Mouse (Mus musculus) stomach, embryonic 14.5 days (tissue): ENCODE data around the gene Cped1. TPM values are rescaled to one million over a fixed set of nuclear protein-coding genes. Genes with fewer than 3 reads are reported as not detected.

ENCODE experiments used
- ATAC-seq: fragments of 200-750 bp; cut with Nextera tagmentation; 2 replicates; pipeline ENCODE4 v1.8.0; 2017; ENCODE audit warnings: low read depth, moderate TSS enrichment; ENCODE audit not compliant: insufficient number of reproducible peaks, insufficient read depth, low FRiP score
- H3K27ac ChIP-seq: fragments of 300-500 bp; sonication (generic); 2 replicates; pipeline ENCODE4 v1.5.1; 2014; ENCODE audit warnings: mild to moderate bottlenecking, low read length, moderate library complexity, mixed read lengths
- H3K27me3 ChIP-seq: fragments of 300-500 bp; sonication (generic); 2 replicates; pipeline ENCODE4 v1.6.1; 2014; ENCODE audit warnings: low read length, control low read depth, mixed read lengths; ENCODE audit not compliant: control insufficient read depth, insufficient read depth
- H3K36me3 ChIP-seq: fragments of 300-500 bp; sonication (generic); 2 replicates; pipeline ENCODE4 v1.6.1; 2014; ENCODE audit warnings: mild to moderate bottlenecking, control low read depth, low read length, moderate library complexity, mixed read lengths; ENCODE audit not compliant: control insufficient read depth, insufficient read depth
- H3K4me1 ChIP-seq: fragments of 300-500 bp; sonication (generic); 2 replicates; pipeline ENCODE4 v1.6.1; 2014; ENCODE audit warnings: low read length, control low read depth, mixed read lengths; ENCODE audit not compliant: control insufficient read depth, insufficient read depth
- H3K4me2 ChIP-seq: fragments of 300-500 bp; sonication (generic); replicated peaks from 2 replicates; pipeline ENCODE4 v1.6.1; 2014; ENCODE audit warnings: low read depth, low read length, control low read depth
- H3K4me3 ChIP-seq: fragments of 300-500 bp; sonication (generic); 2 replicates; pipeline ENCODE4 v1.5.1; 2014; ENCODE audit warnings: low read depth, low read length, control low read depth
- H3K9ac ChIP-seq: fragments of 300-500 bp; sonication (generic); replicated peaks from 2 replicates; pipeline ENCODE4 v1.6.1; 2014; ENCODE audit warnings: low read depth, mild to moderate bottlenecking, control low read depth, low read length, moderate library complexity, mixed read lengths
- H3K9me3 ChIP-seq: fragments of 300-500 bp; sonication (generic); 2 replicates; pipeline ENCODE4 v1.6.1; 2016; ENCODE audit warnings: low read depth, low read length, control low read depth; ENCODE audit not compliant: control insufficient read depth
- WGBS: fragments of 180-500 bp; shearing (Covaris S2); extraction: QIAGEN DNeasy Blood & Tissue Kit; methylation state at CpG from one replicate; pipeline ENCODE4 v1.1.7; 2014; 5-methylcytosine and 5-hydroxymethylcytosine counted together
- polyA plus RNA-seq: library from polyadenylated mRNA; unstranded; fragments of >200 nt; fragmentation: Nextera tagmentation; extraction: Ambion mirVana; gene quantifications from 2 replicates; pipeline ENCODE4 v1.2.1, GENCODE M21; 2014

Gene Cped1
- polyA plus RNA-seq, 1 experiment from 2014 or later, result 47.2 TPM

DNA sequence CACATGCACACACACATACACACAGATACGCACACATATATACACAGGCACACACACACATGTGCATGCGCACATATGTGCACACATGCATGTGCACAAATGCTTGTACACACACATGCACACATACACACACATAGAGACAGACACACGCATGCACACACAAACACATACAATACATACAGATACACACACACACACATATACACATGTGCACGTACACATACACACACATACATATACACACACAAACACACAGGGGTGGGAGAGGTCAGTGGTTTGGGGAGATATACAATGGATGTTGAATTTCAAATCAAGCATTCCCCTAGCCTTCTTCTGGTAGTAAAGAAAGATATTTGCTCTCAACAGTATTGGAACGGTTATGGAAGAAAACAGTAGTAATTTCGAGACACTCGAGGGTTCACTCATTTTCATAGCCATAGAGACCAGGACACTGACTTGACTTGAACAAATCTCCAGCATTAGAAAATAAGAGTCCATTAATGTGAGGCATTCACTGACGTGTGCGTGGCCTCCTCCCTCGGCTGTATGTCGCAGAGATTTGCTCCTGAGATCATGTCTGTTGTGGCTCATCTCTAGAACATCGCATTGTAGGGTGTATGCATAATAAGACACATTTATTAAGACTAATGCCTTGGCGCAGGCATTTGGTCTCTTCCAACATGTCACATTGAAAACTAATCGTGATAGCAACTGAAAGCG lies 85.0 kb downstream of the Cped1 start:
- Histone ChIP-seq H3K4me3 (no peak overlapping the region), H3K9me3 (no peaks in the 10 kb centered on the region), H3K4me1 (no peaks in the 10 kb centered on the region), H3K27me3 (no peaks in the 10 kb centered on the region), H3K27ac (no peak overlapping the region), H3K4me2 (peak overlapping the region; percentile 32), H3K9ac (no peak overlapping the region), H3K36me3 (peaks cover 2% of the 10 kb centered on the region; the same call in 1 of the 2 replicates)
- WGBS, result 78% methylated on average over 15 of the region's 15 CpGs
- no peak for ATAC-seq

DNA sequence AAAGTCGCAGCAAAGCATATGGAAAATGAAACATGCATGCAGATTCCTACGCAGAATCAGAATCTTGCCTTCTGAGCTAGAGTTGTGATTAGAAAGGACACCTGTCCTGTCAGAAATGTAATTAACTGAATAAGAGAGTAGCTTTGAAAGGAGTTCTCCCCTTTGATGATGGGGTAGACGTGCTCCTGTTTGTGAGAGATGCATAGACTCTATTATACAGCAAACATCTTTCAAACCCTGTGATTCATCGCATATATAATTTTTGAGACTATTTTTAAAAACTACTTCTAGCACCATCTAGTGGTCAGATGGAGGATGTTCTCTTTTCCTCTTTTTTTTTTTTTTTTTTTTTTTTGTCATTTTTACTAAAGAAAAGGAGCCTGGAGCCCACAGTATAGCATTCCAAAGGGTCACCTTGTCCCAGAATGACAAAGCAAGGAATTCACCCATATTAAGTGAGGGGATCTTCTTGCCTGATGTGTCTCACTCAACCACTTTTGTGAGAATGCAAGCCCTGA lies 85.7 kb downstream of the Cped1 start:
- Histone ChIP-seq H3K27me3 (no peaks in the 10 kb centered on the region), H3K9me3 (no peaks in the 10 kb centered on the region), H3K4me3 (no peak overlapping the region), H3K36me3 (peaks cover 2% of the 10 kb centered on the region; the same call in 1 of the 2 replicates), H3K4me2 (peak overlapping the region; percentile 32), H3K4me1 (no peaks in the 10 kb centered on the region), H3K27ac (no peak overlapping the region), H3K9ac (no peak overlapping the region)
- 31% methylated on average over 4 of the region's 4 CpGs for WGBS
- ATAC-seq, result no peak

DNA sequence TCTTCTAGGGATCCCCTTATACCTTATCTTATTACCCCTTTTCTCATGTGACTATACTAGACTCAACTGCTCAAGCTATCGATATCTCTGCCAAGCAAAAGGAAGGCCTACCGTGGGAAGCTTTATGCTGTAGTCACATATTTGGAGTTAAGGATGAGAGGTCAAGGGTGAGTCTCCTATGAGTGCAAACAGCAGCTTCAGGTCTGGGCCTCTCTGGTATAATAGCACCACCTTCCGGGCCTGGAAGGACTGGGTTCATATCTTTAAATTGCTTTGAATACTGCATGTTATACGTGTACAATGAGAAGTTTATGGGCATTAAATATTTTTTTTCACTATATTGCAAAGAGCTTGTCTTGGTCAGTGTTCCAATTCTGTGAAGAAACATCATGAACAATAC lies 87.0 kb downstream of the Cped1 start:
- WGBS, result 73% methylated on average over 4 of the region's 4 CpGs
- ATAC-seq, result no peak
- Histone ChIP-seq H3K27ac (no peak overlapping the region), H3K9me3 (no peaks in the 10 kb centered on the region), H3K9ac (no peak overlapping the region), H3K4me2 (no peak overlapping the region), H3K36me3 (peaks cover 2% of the 10 kb centered on the region; the same call in 1 of the 2 replicates), H3K27me3 (no peaks in the 10 kb centered on the region), H3K4me3 (no peak overlapping the region), H3K4me1 (no peaks in the 10 kb centered on the region)

DNA sequence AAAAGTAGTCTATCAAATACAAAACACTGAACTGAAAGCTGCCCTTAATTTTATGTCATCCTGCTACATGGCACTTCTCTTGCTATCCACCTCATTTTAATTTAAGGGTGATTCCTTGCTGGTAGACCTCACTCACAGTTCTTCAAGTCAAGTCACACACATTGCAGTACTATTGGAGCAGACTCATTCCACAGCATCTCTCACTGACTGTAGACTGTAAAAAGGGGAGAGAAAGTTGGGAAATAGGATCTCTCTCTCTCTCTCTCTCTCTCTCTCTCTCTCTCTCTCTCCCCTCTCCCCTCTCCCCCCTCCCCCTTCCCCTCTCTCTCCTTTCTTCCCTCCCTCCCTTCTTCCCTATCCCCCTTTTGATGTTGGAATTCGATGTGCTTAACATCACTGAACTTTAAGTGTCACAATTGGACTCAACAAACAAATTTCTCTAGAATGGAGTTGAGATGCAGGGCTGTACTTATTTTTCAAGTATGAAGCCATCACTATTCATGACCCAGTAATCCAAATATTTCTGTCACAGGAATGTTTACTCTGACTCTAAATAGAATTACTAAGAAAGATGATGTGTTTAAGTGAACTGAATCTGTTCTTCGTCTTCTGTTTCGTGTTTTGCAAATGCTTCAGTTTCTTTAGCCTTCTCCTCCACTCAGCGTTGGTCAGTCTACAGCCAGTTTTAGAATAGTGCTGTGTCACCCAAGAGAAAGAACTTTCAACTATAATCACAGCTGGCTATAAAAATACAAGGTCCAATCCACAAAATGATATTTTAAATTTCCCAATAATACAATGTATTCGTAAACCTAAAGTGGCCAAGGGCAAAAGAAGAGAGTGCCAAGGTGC lies 88.7 kb downstream of the Cped1 start:
- peaks cover 2% of the 10 kb centered on the region; the same call in 1 of the 2 replicates for H3K36me3 ChIP-seq
- H3K4me2 ChIP-seq, result no peak overlapping the region
- H3K27ac ChIP-seq, result peak overlapping the region; percentile 82
- 53% methylated on average over 5 of the region's 5 CpGs for WGBS
- peak; percentile 71; the same call in 1 of the 2 replicates for ATAC-seq
- no peaks in the 10 kb centered on the region for H3K27me3 ChIP-seq
- H3K4me1 ChIP-seq, result no peaks in the 10 kb centered on the region
- H3K9ac ChIP-seq, result no peak overlapping the region
- no peak overlapping the region for H3K4me3 ChIP-seq
- no peaks in the 10 kb centered on the region for H3K9me3 ChIP-seq

DNA sequence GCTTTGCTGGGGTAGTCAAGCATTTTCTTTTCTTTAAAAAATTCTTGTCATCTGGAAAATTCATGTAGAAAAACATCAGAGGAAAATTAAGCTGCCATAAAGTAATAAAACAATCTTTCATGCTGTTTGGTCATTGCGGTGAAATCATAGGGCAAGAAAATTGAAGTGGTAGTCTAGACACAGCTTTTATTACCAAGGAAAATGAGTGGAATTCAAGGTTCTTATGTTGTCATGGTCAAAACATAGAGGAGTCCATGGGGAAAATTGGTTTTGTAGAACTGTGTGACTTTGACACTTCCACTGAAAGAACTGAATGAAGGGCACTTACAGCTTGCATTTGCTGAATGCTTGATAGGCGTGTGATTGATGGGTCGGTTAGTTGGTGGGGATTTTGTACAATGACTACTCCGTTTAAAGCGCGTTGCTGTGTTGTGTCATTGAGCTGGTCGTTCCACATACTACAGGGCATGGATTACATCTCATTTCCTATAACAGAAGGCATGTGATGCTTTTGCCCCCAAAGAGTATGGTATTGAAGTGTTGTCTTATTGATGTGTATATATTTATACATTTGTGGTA lies 93.1 kb downstream of the Cped1 start:
- no peak overlapping the region for H3K4me2 ChIP-seq
- no peak overlapping the region for H3K27ac ChIP-seq
- H3K9me3 ChIP-seq, result no peaks in the 10 kb centered on the region
- WGBS, result 87% methylated on average over 7 of the region's 7 CpGs
- H3K4me1 ChIP-seq, result no peaks in the 10 kb centered on the region
- no peaks in the 10 kb centered on the region for H3K36me3 ChIP-seq
- H3K9ac ChIP-seq, result no peak overlapping the region
- no peak for ATAC-seq
- H3K4me3 ChIP-seq, result no peak overlapping the region
- H3K27me3 ChIP-seq, result no peaks in the 10 kb centered on the region

DNA sequence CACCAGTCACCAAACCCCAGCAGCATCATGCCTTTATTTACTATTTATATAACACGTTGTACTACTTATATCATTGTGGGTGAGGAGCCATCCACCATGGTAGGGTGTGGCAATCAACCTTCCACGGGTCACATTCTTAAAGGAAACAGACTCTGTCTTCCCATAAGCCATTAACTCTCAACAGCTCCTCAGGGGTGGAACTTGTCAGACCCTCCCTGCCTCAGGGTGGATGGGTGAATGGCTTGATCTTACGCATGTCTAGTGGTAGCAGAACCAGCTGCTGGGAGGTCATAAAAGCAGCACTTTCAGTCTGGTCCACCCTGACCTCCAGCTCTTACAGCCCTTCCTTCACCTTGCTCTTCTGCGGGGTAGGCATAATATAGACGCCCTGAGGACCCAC lies 100.3 kb downstream of the Cped1 start:
- H3K9me3 ChIP-seq, result no peaks in the 10 kb centered on the region; the same call in 1 of the 2 replicates
- H3K9ac ChIP-seq, result no peak overlapping the region
- H3K27me3 ChIP-seq, result no peaks in the 10 kb centered on the region
- H3K27ac ChIP-seq, result no peak overlapping the region
- no peak overlapping the region for H3K4me3 ChIP-seq
- H3K36me3 ChIP-seq, result peaks cover 3% of the 10 kb centered on the region
- H3K4me1 ChIP-seq, result no peaks in the 10 kb centered on the region
- no peak for ATAC-seq
- no peak overlapping the region for H3K4me2 ChIP-seq
- WGBS, result 76% methylated on average over 5 of the region's 5 CpGs

DNA sequence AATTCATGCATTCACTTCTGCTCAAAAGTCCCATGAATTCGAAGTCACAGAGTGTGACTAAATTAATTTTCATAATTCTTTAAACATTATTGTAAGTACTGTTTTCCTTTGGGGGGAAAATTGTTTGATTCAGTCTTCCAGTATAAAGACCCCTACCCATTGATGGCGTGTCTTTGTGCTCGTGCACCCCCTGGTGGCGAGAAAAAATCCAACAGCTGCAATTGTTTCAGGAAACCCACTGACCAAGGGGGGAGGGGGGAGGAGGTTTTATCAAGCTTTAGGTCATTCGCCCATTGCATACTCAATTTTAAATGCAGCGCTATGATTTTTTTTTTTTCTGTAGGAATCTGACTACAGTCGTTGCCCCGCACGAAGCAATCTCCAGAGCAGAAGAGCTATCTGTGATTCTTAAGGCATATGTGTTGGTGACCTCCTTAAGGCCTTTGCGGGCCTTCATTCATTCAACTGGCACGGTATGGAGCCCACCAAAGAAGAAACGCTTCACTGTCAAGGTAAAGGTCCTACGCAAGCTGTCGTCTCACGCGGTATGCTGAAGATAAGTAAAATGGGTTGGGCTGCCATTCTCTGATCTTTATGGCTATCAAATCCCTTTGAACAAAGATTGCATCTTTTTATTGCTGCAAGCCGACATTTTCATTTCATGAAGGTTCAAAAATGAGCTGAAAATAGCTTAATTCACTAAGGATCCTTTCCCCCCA lies 102.8 kb downstream of the Cped1 start:
- no peak overlapping the region for H3K4me2 ChIP-seq
- no peaks in the 10 kb centered on the region for H3K4me1 ChIP-seq
- H3K9ac ChIP-seq, result no peak overlapping the region
- H3K27me3 ChIP-seq, result no peaks in the 10 kb centered on the region
- H3K9me3 ChIP-seq, result no peaks in the 10 kb centered on the region; the same call in 1 of the 2 replicates
- peaks cover 3% of the 10 kb centered on the region for H3K36me3 ChIP-seq
- WGBS, result 57% methylated on average over 17 of the region's 17 CpGs
- no peak for ATAC-seq
- H3K4me3 ChIP-seq, result no peak overlapping the region
- no peak overlapping the region for H3K27ac ChIP-seq

DNA sequence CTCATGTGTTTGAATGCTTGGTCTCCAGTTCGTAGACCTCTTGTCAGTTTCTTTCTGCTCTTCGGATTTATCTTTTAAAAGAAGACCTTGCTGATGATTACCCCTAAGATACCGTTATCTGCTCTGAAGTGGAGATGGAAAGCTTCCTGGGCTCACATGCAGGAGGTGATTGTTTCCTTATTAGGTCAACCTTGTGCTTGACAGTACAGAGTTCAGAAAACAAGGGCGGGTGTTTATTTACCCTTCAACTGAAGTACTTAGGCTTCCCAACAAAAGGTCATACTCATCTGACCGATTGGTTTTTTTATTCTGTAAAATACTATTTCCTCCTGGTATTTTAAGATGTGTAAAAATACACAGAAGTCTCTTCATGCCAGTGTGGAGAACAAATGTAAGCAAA lies 106.1 kb downstream of the Cped1 start:
- Histone ChIP-seq H3K9me3 (no peaks in the 10 kb centered on the region; the same call in 1 of the 2 replicates), H3K27ac (no peak overlapping the region), H3K36me3 (peaks cover 3% of the 10 kb centered on the region; the same call in 1 of the 2 replicates), H3K4me2 (no peak overlapping the region), H3K9ac (no peak overlapping the region), H3K27me3 (no peaks in the 10 kb centered on the region), H3K4me1 (no peaks in the 10 kb centered on the region), H3K4me3 (no peak overlapping the region)
- WGBS, result 58% methylated on average over 5 of the region's 5 CpGs
- no peak for ATAC-seq
